24 mouse cellular contexts compared by ENCODE assay signal in genomic region chr12:112403688-112404240, GRCm38 (mm10).
A peak's percentile ranks its signal among the peaks of the same experiment; 100 is the strongest.
DNase-seq lines count a peak whose midpoint lies in the region; ATAC-seq and TF ChIP-seq lines count a peak whose summit lies in the region.
"Had no signal": no experiment of that assay in that cellular context is flagged by ENCODE, and none has a peak within 500 bp of the region (broad histone marks: within the 10 kb centered on the region; RNA-seq: fewer than 3 reads in every experiment).

No protein-coding gene starts in this region.

- WGBS in hindbrain, embryonic 12.5 days, result 78% methylated on average over 11 of the region's 11 CpGs
- WGBS in hindbrain, postnatal 0 days, result 68% methylated on average over 11 of the region's 11 CpGs
- 62% methylated on average over 11 of the region's 11 CpGs for WGBS in hindbrain, embryonic 14.5 days
- WGBS in limb, embryonic 12.5 days, result 36% methylated on average over 11 of the region's 11 CpGs

- H3K9me3 ChIP-seq in hindbrain, embryonic 12.5 days (replicated peaks), result peaks cover 3% of the 10 kb centered on the region; the same call in 1 of the 2 replicates
- no peaks in the 10 kb centered on the region for H3K9me3 ChIP-seq in hindbrain, postnatal 0 days (ENCODE audit: low read length)
- no peaks in the 10 kb centered on the region for H3K9me3 ChIP-seq in hindbrain, embryonic 14.5 days (ENCODE audit: control insufficient read depth, low read length)
- H3K9me3 ChIP-seq in limb, embryonic 12.5 days, result peaks cover 6% of the 10 kb centered on the region; the same call in 1 of the 2 replicates
- H3K9me3 ChIP-seq: heart, embryonic 12.5 days; kidney, embryonic 15.5 days; liver, embryonic 12.5 days; midbrain, embryonic 13.5 days had no signal

- no peak overlapping the region for H3K27ac ChIP-seq in hindbrain, embryonic 12.5 days
- no peak overlapping the region for H3K27ac ChIP-seq in hindbrain, postnatal 0 days
- 0 out of 2 replicates have a peak overlapping the region, but pooled peaks have one; percentile 28 for H3K27ac ChIP-seq in hindbrain, embryonic 14.5 days
- H3K27ac ChIP-seq in limb, embryonic 12.5 days, result peak overlapping the region; percentile 4; the same call in 1 of the 2 replicates
- H3K27ac ChIP-seq: heart, adult 2 months; kidney, embryonic 15.5 days; left cerebral cortex, adult 2 months; liver, embryonic 12.5 days; midbrain, embryonic 13.5 days had no signal

- H3K27me3 ChIP-seq in hindbrain, embryonic 12.5 days, result peaks cover 4% of the 10 kb centered on the region; the same call in 1 of the 2 replicates
- no peaks in the 10 kb centered on the region for H3K27me3 ChIP-seq in hindbrain, postnatal 0 days (ENCODE audit: insufficient read depth, low read length)
- H3K27me3 ChIP-seq in hindbrain, embryonic 14.5 days (ENCODE audit: control insufficient read depth, insufficient read depth, low read length), result no peaks in the 10 kb centered on the region
- peaks cover 23% of the 10 kb centered on the region; the same call in 1 of the 2 replicates for H3K27me3 ChIP-seq in limb, embryonic 12.5 days
- H3K27me3 ChIP-seq: liver, embryonic 12.5 days had no signal

- peaks cover 6% of the 10 kb centered on the region; the same call in 1 of the 2 replicates for H3K4me1 ChIP-seq in hindbrain, embryonic 12.5 days
- no peaks in the 10 kb centered on the region for H3K4me1 ChIP-seq in hindbrain, postnatal 0 days (ENCODE audit: insufficient read depth, low read length)
- peaks cover 23% of the 10 kb centered on the region for H3K4me1 ChIP-seq in hindbrain, embryonic 14.5 days (replicated peaks; ENCODE audit: control insufficient read depth, insufficient read depth, low read length)
- H3K4me1 ChIP-seq in limb, embryonic 12.5 days (replicated peaks), result peaks cover 37% of the 10 kb centered on the region
- H3K4me1 ChIP-seq: heart, embryonic 12.5 days; liver, embryonic 12.5 days; midbrain, embryonic 13.5 days had no signal

- no peak for TF ChIP-seq CTCF in hindbrain, postnatal 0 days (IDR thresholded peaks at IDR 0.05; ENCODE audit: low read depth)

- no peak for DNase-seq in hindbrain, postnatal 0 days (ENCODE audit: low spot score)
- DNase-seq in hindbrain, embryonic 14.5 days (ENCODE audit: low spot score), result no peak
- DNase-seq in ovary, adult 18-20 months (ENCODE audit: low spot score), result no peak
- DNase-seq: adrenal gland, postnatal 25 days; B cell, adult 2 months; cerebellum, adult 18-20 months; cerebellum, postnatal 10 days; forebrain, postnatal 0 days; heart, adult 2 months; heart, postnatal 4 days; kidney, postnatal 25 days; liver, postnatal 0 days; lung, postnatal 4 days; right cerebral cortex, postnatal 4 days had no signal

- ATAC-seq in hindbrain, embryonic 12.5 days (ENCODE audit: low FRiP score), result peak; percentile 62; the same call in 1 of the 2 replicates
- ATAC-seq in hindbrain, postnatal 0 days, result no peak
- ATAC-seq in hindbrain, embryonic 14.5 days (ENCODE audit: low FRiP score), result peak; percentile 77
- ATAC-seq in limb, embryonic 12.5 days (ENCODE audit: insufficient number of reproducible peaks, insufficient read depth, low FRiP score, low TSS enrichment, low read depth), result no peak
- ATAC-seq in megakaryocyte progenitor cell, adult 5-6 weeks (replicated peaks; ENCODE audit: poor library complexity), result no peak
- ATAC-seq: forebrain, postnatal 0 days; liver, embryonic 12.5 days; liver, postnatal 0 days; lung, postnatal 0 days; midbrain, embryonic 13.5 days had no signal

- H3K4me2 ChIP-seq in hindbrain, embryonic 12.5 days (replicated peaks), result no peak overlapping the region
- H3K4me2 ChIP-seq in hindbrain, postnatal 0 days (ENCODE audit: low read depth, low read length), result no peak overlapping the region
- no peak overlapping the region for H3K4me2 ChIP-seq in hindbrain, embryonic 14.5 days (replicated peaks)
- no peak overlapping the region for H3K4me2 ChIP-seq in limb, embryonic 12.5 days
- H3K4me2 ChIP-seq: heart, embryonic 12.5 days; kidney, embryonic 15.5 days; liver, embryonic 12.5 days; midbrain, embryonic 13.5 days had no signal

- H3K36me3 ChIP-seq in hindbrain, embryonic 12.5 days, result no peaks in the 10 kb centered on the region
- no peaks in the 10 kb centered on the region for H3K36me3 ChIP-seq in hindbrain, postnatal 0 days (ENCODE audit: insufficient read depth, low read length)
- H3K36me3 ChIP-seq in hindbrain, embryonic 14.5 days (replicated peaks; ENCODE audit: control insufficient read depth, insufficient read depth), result no peaks in the 10 kb centered on the region
- no peaks in the 10 kb centered on the region for H3K36me3 ChIP-seq in limb, embryonic 12.5 days
- H3K36me3 ChIP-seq: heart, embryonic 12.5 days; kidney, embryonic 15.5 days; liver, embryonic 12.5 days; midbrain, embryonic 13.5 days had no signal

- H3K9ac ChIP-seq in hindbrain, embryonic 12.5 days, result no peak overlapping the region
- no peak overlapping the region for H3K9ac ChIP-seq in hindbrain, postnatal 0 days (replicated peaks; ENCODE audit: low read length)
- no peak overlapping the region for H3K9ac ChIP-seq in hindbrain, embryonic 14.5 days
- H3K9ac ChIP-seq in limb, embryonic 12.5 days (replicated peaks), result no peak overlapping the region
- H3K9ac ChIP-seq: forebrain, postnatal 0 days; heart, embryonic 12.5 days; kidney, embryonic 15.5 days; liver, embryonic 12.5 days; liver, postnatal 0 days; midbrain, embryonic 13.5 days had no signal

- H3K4me3 ChIP-seq in hindbrain, embryonic 12.5 days, result no peak overlapping the region
- H3K4me3 ChIP-seq in hindbrain, postnatal 0 days (ENCODE audit: low read length), result no peak overlapping the region
- H3K4me3 ChIP-seq in hindbrain, embryonic 14.5 days (replicated peaks; ENCODE audit: low read length), result no peak overlapping the region
- no peak overlapping the region for H3K4me3 ChIP-seq in limb, embryonic 12.5 days (replicated peaks)
- H3K4me3 ChIP-seq: erythroblast, embryonic 14.5 days; heart, adult 2 months; heart, embryonic 12.5 days; kidney, embryonic 15.5 days; left cerebral cortex, adult 2 months; liver, embryonic 12.5 days; midbrain, embryonic 13.5 days had no signal

Comparison
In these comparisons a context has a peak if more than half of its experiments do, and no peak if none do; other contexts are left out.
1. ATAC-seq: peak in hindbrain, embryonic 12.5 days (single experiment) and hindbrain, embryonic 14.5 days (single experiment); none in hindbrain, postnatal 0 days (single experiment), limb, embryonic 12.5 days (single experiment) and megakaryocyte progenitor cell, adult 5-6 weeks (single experiment).
2. H3K27ac ChIP-seq: peak in hindbrain, embryonic 14.5 days (single experiment) and limb, embryonic 12.5 days (single experiment); none in hindbrain, embryonic 12.5 days (single experiment) and hindbrain, postnatal 0 days (single experiment).